Mouse (Mus musculus): ENCODE results near the gene Krtap4-7. TPM values are rescaled to one million over a fixed set of nuclear protein-coding genes. Genes with fewer than 3 reads are reported as not detected.
"Not testable (repeated sequence)": the region's sequence is repeated elsewhere in the genome, so short reads cannot be mapped to it uniquely, and the experiment has no call there.

Krtap4-7 gene
- total RNA-seq, 2 experiments from 2014 or later = not detected

DNA sequence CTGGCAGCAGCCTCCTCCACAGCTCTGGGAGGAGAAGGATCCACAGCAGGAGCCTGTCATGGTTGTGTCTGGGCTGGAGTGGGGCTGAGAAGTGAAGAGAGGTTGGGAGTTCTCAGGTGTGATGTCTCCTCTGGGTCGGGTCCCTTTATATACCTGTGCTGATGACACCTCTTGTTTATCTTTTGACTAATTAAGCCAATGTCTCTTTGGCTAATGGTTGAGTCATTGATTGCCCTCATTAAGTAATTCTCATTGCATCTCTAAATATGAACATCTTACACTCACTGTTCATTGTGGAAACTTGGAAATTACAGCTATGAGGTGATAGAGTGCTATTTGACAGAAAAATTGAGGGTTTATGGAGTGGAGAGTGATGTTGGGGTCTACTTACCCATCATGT, 40.7 kb downstream of the Krtap4-7 start, which contains the start of gene Gm11938:
Gm11938 (minus strand) TSS at position 101 of the 400 bp plus-strand sequence.
- not testable (repeated sequence) for DNase-seq (ENCODE audit: low spot score in 2 of 2)

DNA sequence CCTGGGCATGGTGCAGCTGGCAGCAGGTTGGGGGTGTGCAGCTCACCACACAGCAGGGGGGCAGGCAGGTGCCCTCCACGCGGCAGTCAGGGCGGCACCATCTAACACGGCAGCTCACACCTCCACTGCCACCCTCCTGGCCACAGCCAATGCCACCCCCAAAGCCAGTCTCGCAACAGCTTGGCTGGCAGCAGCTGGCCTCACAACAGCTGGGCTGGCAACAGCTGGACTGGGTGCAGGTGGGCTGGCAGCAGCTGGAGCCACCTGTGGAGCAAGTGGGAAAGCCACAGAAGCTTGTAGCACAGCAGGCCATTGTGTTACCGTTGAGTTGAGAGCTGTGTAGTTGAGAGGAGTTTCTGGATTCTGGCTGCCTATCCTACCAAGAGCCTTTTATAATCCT, 46.1 kb downstream of the Krtap4-7 start, which contains the start of gene Krtap9-3:
Krtap9-3 (minus strand) TSS at position 364 of the 400 bp plus-strand sequence.
- DNase-seq (ENCODE audit: low spot score in 2 of 2) = not testable (repeated sequence)

Other genes starting within 250 kb of the Krtap4-7 start
- gene Krt12, start 221.8 kb downstream of the Krtap4-7 start, total RNA-seq (2021) = not detected
- under 1 TPM in 1 of 2 experiments, not detected in 1; 0.32 TPM for gene Krt20, start 205.9 kb downstream of the Krtap4-7 start, total RNA-seq (2021)
- gene Krt23, start 151.0 kb downstream of the Krtap4-7 start, total RNA-seq (2021) = under 1 TPM in 1 of 2 experiments, not detected in 1; 0.16 TPM
- not detected for gene Krt39, start 122.8 kb downstream of the Krtap4-7 start, total RNA-seq (2021)
- not detected for gene Krt40, start 100.9 kb downstream of the Krtap4-7 start, total RNA-seq (2021)
- not detected for gene Krtap3-3, start 93.2 kb downstream of the Krtap4-7 start, total RNA-seq (2021)
- gene Krtap3-2, start 87.2 kb downstream of the Krtap4-7 start, total RNA-seq (2021) = not detected
- not detected for gene Gm11939, start 84.6 kb downstream of the Krtap4-7 start, total RNA-seq (2021)
- gene Krtap3-1, start 77.5 kb downstream of the Krtap4-7 start, total RNA-seq (2021) = not detected
- not detected for gene Krtap1-5, start 63.1 kb downstream of the Krtap4-7 start, total RNA-seq (2021)
- gene Krtap1-4, start 60.4 kb downstream of the Krtap4-7 start, total RNA-seq (2021) = not detected
- not detected for gene Krtap1-3, start 52.8 kb downstream of the Krtap4-7 start, total RNA-seq (2021)
- not detected for gene Krtap9-3, start 46.0 kb downstream of the Krtap4-7 start, total RNA-seq (2021)
- gene Gm11938, start 40.8 kb downstream of the Krtap4-7 start, total RNA-seq (2021) = not detected
- gene Gm11937, start 33.9 kb downstream of the Krtap4-7 start, total RNA-seq (2021) = not detected
- gene Krtap2-4, start 29.2 kb downstream of the Krtap4-7 start, total RNA-seq (2021) = not detected
- not detected for gene Gm11562, start 23.7 kb downstream of the Krtap4-7 start, total RNA-seq (2021)
- not detected for gene Krtap4-1, start 15.9 kb downstream of the Krtap4-7 start, total RNA-seq (2021)
- gene Krtap4-2, start 9.0 kb downstream of the Krtap4-7 start, total RNA-seq (2021) = not detected
- not detected for gene Gm11555, start 6.1 kb upstream of the Krtap4-7 start, total RNA-seq (2021)
- not detected for gene Gm11563, start 14.9 kb upstream of the Krtap4-7 start, total RNA-seq (2021)
- gene Krtap4-6, start 21.9 kb upstream of the Krtap4-7 start, total RNA-seq (2021) = not detected
- not detected for gene Gm14190, start 46.7 kb upstream of the Krtap4-7 start, total RNA-seq (2021)
- not detected for gene Gm14180, start 90.2 kb upstream of the Krtap4-7 start, total RNA-seq (2021)
- not detected for gene Gm11595, start 128.8 kb upstream of the Krtap4-7 start, total RNA-seq (2021)
- gene Krtap4-8, start 136.6 kb upstream of the Krtap4-7 start, total RNA-seq (2021) = not detected
- not detected for gene Krtap4-9, start 141.1 kb upstream of the Krtap4-7 start, total RNA-seq (2021)
- gene Gm11596, start 149.4 kb upstream of the Krtap4-7 start, total RNA-seq (2021) = not detected
- gene Gm11569, start 154.8 kb upstream of the Krtap4-7 start, total RNA-seq (2021) = not detected
- not detected for gene Gm11554, start 160.4 kb upstream of the Krtap4-7 start, total RNA-seq (2021)
- gene Krtap4-13, start 165.8 kb upstream of the Krtap4-7 start, total RNA-seq (2021) = not detected
- not detected for gene Gm11564, start 171.6 kb upstream of the Krtap4-7 start, total RNA-seq (2021)
- gene 2300003K06Rik, start 194.0 kb upstream of the Krtap4-7 start, total RNA-seq (2021) = not detected
- gene Krtap4-16, start 207.5 kb upstream of the Krtap4-7 start, total RNA-seq (2021) = not detected
- not detected for gene Gm11568, start 213.8 kb upstream of the Krtap4-7 start, total RNA-seq (2021)
- gene Gm11559, start 220.4 kb upstream of the Krtap4-7 start, total RNA-seq (2021) = not detected
- not detected for gene Krtap9-1, start 229.3 kb upstream of the Krtap4-7 start, total RNA-seq (2021)
- gene Gm11567, start 235.1 kb upstream of the Krtap4-7 start, total RNA-seq (2021) = not detected

Data from gastrocnemius, postnatal 4 days (tissue).